In the genomic region with DNA sequence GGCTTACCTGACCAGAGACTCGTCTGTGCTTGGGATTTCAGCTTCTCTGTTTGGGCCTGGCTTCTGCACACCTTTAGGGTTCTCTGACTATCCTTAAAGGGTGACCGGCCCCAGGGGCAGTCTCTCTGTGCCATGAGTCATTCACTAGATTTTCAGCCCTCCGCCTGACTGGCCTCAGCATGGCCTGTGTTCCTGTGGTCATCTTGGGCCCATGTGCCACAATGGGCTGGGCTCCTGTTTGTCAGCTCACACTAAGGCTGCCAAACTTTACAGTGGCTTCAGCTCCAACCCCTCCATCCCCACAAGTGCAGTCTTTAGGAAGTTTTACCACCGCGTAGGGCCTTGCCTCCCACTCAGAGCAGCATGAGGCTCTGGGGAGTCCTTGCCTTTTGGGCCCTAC, we compare ENCODE assay signal across 31 mouse cellular contexts. TPM values are rescaled to one million over a fixed set of nuclear protein-coding genes. Genes with fewer than 3 reads are reported as not detected.
DNase-seq lines count a peak whose midpoint lies in the region; ATAC-seq lines count a peak whose summit lies in the region.
"Had no signal": no experiment of that assay in that cellular context is flagged by ENCODE, and none has a peak within 500 bp of the region (broad histone marks: within the 10 kb centered on the region; RNA-seq: fewer than 3 reads in every experiment).

No protein-coding gene starts in this region.

- ATAC-seq in frontal cortex, adult (ENCODE audit: low TSS enrichment), result no peak
- ATAC-seq: activated CD4-positive, CD25-positive, alpha-beta regulatory T cell, adult 4 months; CD4-positive, CD25-positive, alpha-beta regulatory T cell, adult 4 months; forebrain, embryonic 15.5 days; hindbrain, postnatal 0 days; inflammation-experienced regulatory T-cells, adult 6 months; intestine, embryonic 16.5 days had no signal

- H3K4me1 ChIP-seq in heart, embryonic 10.5 days, result peaks cover 5% of the 10 kb centered on the region; the same call in 1 of the 2 replicates
- H3K4me1 ChIP-seq: embryonic facial prominence, embryonic 12.5 days had no signal

- intact Hi-C loops in left cerebral cortex, postnatal 4 days (cut with DNase I), result no loop called here

- no peak overlapping the region for H3K4me3 ChIP-seq in heart, embryonic 10.5 days
- H3K4me3 ChIP-seq: embryonic facial prominence, embryonic 12.5 days; erythroblast, embryonic 14.5 days; forebrain, embryonic 12.5 days; forebrain, embryonic 15.5 days; heart, embryonic 15.5 days had no signal

- 82% methylated on average over 5 of the region's 5 CpGs for WGBS in heart, embryonic 10.5 days

- no peaks in the 10 kb centered on the region for H3K9me3 ChIP-seq in heart, embryonic 10.5 days
- H3K9me3 ChIP-seq: embryonic facial prominence, embryonic 12.5 days; forebrain, embryonic 12.5 days; forebrain, embryonic 15.5 days; heart, embryonic 15.5 days had no signal

- peaks cover 37% of the 10 kb centered on the region for H3K36me3 ChIP-seq in heart, embryonic 10.5 days

- no peaks in the 10 kb centered on the region for H3K27me3 ChIP-seq in heart, embryonic 10.5 days (ENCODE audit: insufficient read depth, poor library complexity, severe bottlenecking)
- H3K27me3 ChIP-seq: embryonic facial prominence, embryonic 12.5 days; forebrain, embryonic 12.5 days; forebrain, embryonic 15.5 days; heart, embryonic 15.5 days had no signal

- H3K27ac ChIP-seq in heart, embryonic 10.5 days, result no peak overlapping the region
- H3K27ac ChIP-seq: embryonic facial prominence, embryonic 12.5 days; forebrain, embryonic 12.5 days; forebrain, embryonic 15.5 days; heart, embryonic 15.5 days; hindbrain, embryonic 14.5 days; hindbrain, postnatal 0 days had no signal

- peak; percentile 58 for DNase-seq in heart, embryonic 10.5 days (ENCODE audit: low spot score)
- no peak for DNase-seq in heart, adult 9 months (ENCODE audit: low spot score in 2 of 2)
- peak; percentile 38 for DNase-seq in 3134 (ENCODE audit: extremely low read depth, insufficient read length, low spot score)
- DNase-seq in 3T3-L1 (ENCODE audit: low read depth, low spot score), result peak; percentile 53
- DNase-seq in left cerebral cortex, postnatal 4 days, result no peak
- DNase-seq: adrenal gland, adult 8-10 months; adrenal gland, postnatal 25 days; cerebellum, adult 11-12 months; cerebellum, adult 9-10 months; cerebellum, postnatal 14 days; gastrocnemius, postnatal 10 days; gastrocnemius, postnatal 36 days; heart, postnatal 10 days; heart, postnatal 36 days; kidney, adult 18-20 months had no signal

RNA-seq across cellular contexts. Expression of a gene that starts 7.3 kb away (rescaled TPM):
- 5.6 and 7.8 TPM in 2 replicates for polyA plus RNA-seq in heart, embryonic 10.5 days (2016; fragmentation: Nextera tagmentation; extraction: Ambion mirVana)
- total RNA-seq in left cerebral cortex, postnatal 4 days (2021), result 10 to 100 TPM; 24.6 to 24.7 TPM

RNA-seq across cellular contexts. Expression of a gene that starts 7.6 kb away (rescaled TPM):
- polyA plus RNA-seq in heart, embryonic 10.5 days (2016; fragmentation: Nextera tagmentation; extraction: Ambion mirVana), result 0.27 and 0.38 TPM in 2 replicates
- 1 to 10 TPM; 4.2 to 5.3 TPM for total RNA-seq in left cerebral cortex, postnatal 4 days (2021)
- total RNA-seq: adrenal gland, postnatal 25 days; granulocyte monocyte progenitor cell, adult 5-6 weeks; MEL had no signal
- polyA plus RNA-seq: activated CD4-positive, CD25-positive, alpha-beta regulatory T cell, adult 4 months; CD4-positive, CD25-positive, alpha-beta regulatory T cell, adult 4 months had no signal

RNA-seq across cellular contexts. Expression of a gene that starts 38.2 kb away (rescaled TPM):
- 1.4 and 2.1 TPM in 2 replicates for polyA plus RNA-seq in heart, embryonic 10.5 days (2016; fragmentation: Nextera tagmentation; extraction: Ambion mirVana)
- total RNA-seq in left cerebral cortex, postnatal 4 days (2021), result under 1 TPM; 0.18 to 0.36 TPM
- total RNA-seq: MEL had no signal
- polyA plus RNA-seq: activated CD4-positive, CD25-positive, alpha-beta regulatory T cell, adult 4 months; C2C12; CD4-positive, CD25-positive, alpha-beta regulatory T cell, adult 4 months; erythroblast, embryonic 14.5 days; hindbrain, embryonic 11.5 days; inflammation-experienced regulatory T-cells, adult 6 months had no signal

RNA-seq across cellular contexts. Expression of a gene that starts 45.1 kb away (rescaled TPM):
- polyA plus RNA-seq in heart, embryonic 10.5 days (2016; fragmentation: Nextera tagmentation; extraction: Ambion mirVana), result 1.9 and 3.9 TPM in 2 replicates
- total RNA-seq in left cerebral cortex, postnatal 4 days (2021), result 1 to 10 TPM; 4.3 to 4.4 TPM
- total RNA-seq: granulocyte monocyte progenitor cell, adult 5-6 weeks had no signal
- polyA plus RNA-seq: CD4-positive, CD25-positive, alpha-beta regulatory T cell, adult 4 months had no signal

RNA-seq across cellular contexts. Expression of a gene that starts 59.2 kb away (rescaled TPM):
- polyA plus RNA-seq in heart, embryonic 10.5 days (2016; fragmentation: Nextera tagmentation; extraction: Ambion mirVana), result 43.0 and 43.5 TPM in 2 replicates
- 10 to 100 TPM; 26.0 to 27.4 TPM for total RNA-seq in left cerebral cortex, postnatal 4 days (2021)

Comparison
In these comparisons a context has a peak if more than half of its experiments do, and no peak if none do; other contexts are left out.
1. DNase-seq: peak in heart, embryonic 10.5 days (single experiment), 3134 (single experiment) and 3T3-L1 (single experiment); none in heart, adult 9 months (0 of 2) and left cerebral cortex, postnatal 4 days (single experiment).